ENCODE assay signal across 8 mouse cellular contexts in genomic region chr14:55783958-55784235, GRCm38 (mm10). TPM values are rescaled to one million over a fixed set of nuclear protein-coding genes. Genes with fewer than 3 reads are reported as not detected.
DNase-seq lines count a peak whose midpoint lies in the region; ATAC-seq and TF ChIP-seq lines count a peak whose summit lies in the region.

TSS of gene Adcy4 (minus strand) at chr14:55784095.

- WGBS in spleen, adult 2 months = 61% methylated on average over 13 of the region's 13 CpGs
- WGBS in hindbrain, embryonic 16.5 days = 5% methylated on average over 13 of the region's 13 CpGs
- 20% methylated on average over 13 of the region's 13 CpGs for WGBS in liver, postnatal 0 days (ENCODE audit: insufficient replicate concordance)
- WGBS in stomach, embryonic 16.5 days = 15% methylated on average over 13 of the region's 13 CpGs

- peaks cover 2% of the 10 kb centered on the region for H3K36me3 ChIP-seq in spleen, adult 2 months (ENCODE audit: control insufficient read depth, insufficient read depth, low read length)
- no peaks in the 10 kb centered on the region for H3K36me3 ChIP-seq in hindbrain, embryonic 16.5 days (ENCODE audit: control insufficient read depth, insufficient read depth, low read length)
- no peaks in the 10 kb centered on the region for H3K36me3 ChIP-seq in liver, postnatal 0 days (replicated peaks; ENCODE audit: insufficient read depth, low read length)
- H3K36me3 ChIP-seq in stomach, embryonic 16.5 days (ENCODE audit: control insufficient read depth, insufficient read depth, low read length) = no peaks in the 10 kb centered on the region

- H3K9me3 ChIP-seq in hindbrain, embryonic 16.5 days (ENCODE audit: control insufficient read depth, low read length) = no peaks in the 10 kb centered on the region
- no peaks in the 10 kb centered on the region for H3K9me3 ChIP-seq in liver, postnatal 0 days (ENCODE audit: low read length)
- H3K9me3 ChIP-seq in stomach, embryonic 16.5 days (replicated peaks; ENCODE audit: control insufficient read depth, low read length) = no peaks in the 10 kb centered on the region

- peak within 1 kb of the TSS; percentile 23; the same call in 1 of the 2 replicates for H3K27ac ChIP-seq in spleen, adult 2 months (ENCODE audit: insufficient read depth, low read length)
- peak within 1 kb of the TSS; percentile 33; the same call in 1 of the 2 replicates for H3K27ac ChIP-seq in hindbrain, embryonic 16.5 days (ENCODE audit: low read depth, low read length)
- peak within 1 kb of the TSS; percentile 51; the same call in 1 of the 2 replicates for H3K27ac ChIP-seq in liver, postnatal 0 days (ENCODE audit: low read depth)
- peak within 1 kb of the TSS; percentile 67 for H3K27ac ChIP-seq in stomach, embryonic 16.5 days (ENCODE audit: low read length)

- H3K4me2 ChIP-seq in hindbrain, embryonic 16.5 days (ENCODE audit: low read length) = peak within 1 kb of the TSS; percentile 52
- H3K4me2 ChIP-seq in liver, postnatal 0 days (ENCODE audit: low read depth, low read length) = peak within 1 kb of the TSS; percentile 62
- peak within 1 kb of the TSS; percentile 68 for H3K4me2 ChIP-seq in stomach, embryonic 16.5 days (ENCODE audit: low read depth, low read length)

- peaks cover 5% of the 10 kb centered on the region; the same call in 1 of the 2 replicates for H3K4me1 ChIP-seq in spleen, adult 2 months (ENCODE audit: control insufficient read depth, insufficient read depth, insufficient read length)
- H3K4me1 ChIP-seq in hindbrain, embryonic 16.5 days (ENCODE audit: control insufficient read depth, insufficient read depth, low read depth, low read length) = peaks cover 16% of the 10 kb centered on the region
- peaks cover 14% of the 10 kb centered on the region for H3K4me1 ChIP-seq in liver, postnatal 0 days (ENCODE audit: insufficient read depth)
- H3K4me1 ChIP-seq in stomach, embryonic 16.5 days (ENCODE audit: control insufficient read depth, insufficient read depth, low read length) = peaks cover 29% of the 10 kb centered on the region; the same call in 1 of the 2 replicates

- no peak for TF ChIP-seq CTCF in spleen, adult 2 months (IDR thresholded peaks at IDR 0.05; ENCODE audit: extremely low read depth, insufficient read depth, insufficient read length, insufficient replicate concordance)
- no peak for TF ChIP-seq CTCF in liver, postnatal 0 days (IDR thresholded peaks at IDR 0.05; ENCODE audit: low read depth)

- no peak for TF ChIP-seq EP300 in liver, postnatal 0 days (IDR thresholded peaks at IDR 0.05; ENCODE audit: low read depth)

- H3K9ac ChIP-seq in hindbrain, embryonic 16.5 days (ENCODE audit: low read depth, low read length) = peak within 1 kb of the TSS; percentile 57
- no peak within 1 kb of the TSS for H3K9ac ChIP-seq in liver, postnatal 0 days (replicated peaks)
- H3K9ac ChIP-seq in stomach, embryonic 16.5 days (ENCODE audit: low read length) = peak within 1 kb of the TSS; percentile 69

- H3K27me3 ChIP-seq in spleen, adult 2 months (ENCODE audit: control insufficient read depth, insufficient read depth, low read length) = no peaks in the 10 kb centered on the region
- H3K27me3 ChIP-seq in hindbrain, embryonic 16.5 days (replicated peaks; ENCODE audit: control insufficient read depth, insufficient read depth, low read length) = peaks cover 60% of the 10 kb centered on the region
- H3K27me3 ChIP-seq in liver, postnatal 0 days (ENCODE audit: insufficient read depth, low read length) = peaks cover 33% of the 10 kb centered on the region
- H3K27me3 ChIP-seq in stomach, embryonic 16.5 days (ENCODE audit: control insufficient read depth, insufficient read depth, low read length) = 0 out of 2 replicates have a peak, but pooled peaks cover 8% of the 10 kb centered on the region

- DNase-seq in spleen, adult 2 months (ENCODE audit: low read depth in 1 of 2, low spot score in 2 of 2) = no peak
- no peak for DNase-seq in spleen, postnatal 36 days (ENCODE audit: low spot score in 2 of 2)
- peak; percentile 11 for DNase-seq in gastrocnemius, postnatal 25 days
- no peak for DNase-seq in liver, postnatal 0 days
- DNase-seq in B cell, adult 2 months = no peak

- TF ChIP-seq POLR2A in spleen, adult 2 months (IDR thresholded peaks at IDR 0.05; ENCODE audit: low read depth, low read length) = no peak

- peak within 1 kb of the TSS; percentile 20; the same call in 1 of the 2 replicates for H3K4me3 ChIP-seq in spleen, adult 2 months (ENCODE audit: extremely low read depth, insufficient read depth, insufficient read length)
- peak within 1 kb of the TSS; percentile 35 for H3K4me3 ChIP-seq in hindbrain, embryonic 16.5 days (ENCODE audit: low read length)
- peak within 1 kb of the TSS; percentile 32 for H3K4me3 ChIP-seq in liver, postnatal 0 days (ENCODE audit: low read depth, low read length)
- H3K4me3 ChIP-seq in stomach, embryonic 16.5 days (replicated peaks; ENCODE audit: low read length) = peak within 1 kb of the TSS; percentile 49

- ATAC-seq in hindbrain, embryonic 16.5 days = no peak
- no peak for ATAC-seq in liver, postnatal 0 days
- ATAC-seq in stomach, embryonic 16.5 days (ENCODE audit: insufficient read depth, low FRiP score) = no peak
- ATAC-seq in erythroblast, adult 5-6 weeks (replicated peaks; ENCODE audit: low FRiP score, poor library complexity, severe bottlenecking) = no peak

RNA-seq across cellular contexts. Expression of gene Adcy4, which starts in this region (rescaled TPM):
- polyA plus RNA-seq in spleen, adult 2 months (2012; rRNA removed) = 16.3 and 17.3 TPM in 2 replicates
- total RNA-seq in gastrocnemius, postnatal 25 days (2021) = 1 to 10 TPM; 6.4 to 6.5 TPM
- 3.5 and 5.1 TPM in 2 replicates for polyA plus RNA-seq in hindbrain, embryonic 16.5 days (2015; fragmentation: Nextera tagmentation; extraction: Ambion mirVana)
- 1.5 and 1.7 TPM in 2 replicates for polyA plus RNA-seq in liver, postnatal 0 days (2015; fragmentation: Nextera tagmentation; extraction: Ambion mirVana)
- polyA plus RNA-seq in stomach, embryonic 16.5 days (2015; fragmentation: Nextera tagmentation; extraction: Ambion mirVana) = 7.7 and 8.2 TPM in 2 replicates
- not detected in 2 replicates for total RNA-seq in erythroblast, adult 5-6 weeks (2015; ENCODE audit: low replicate concordance)
- not detected in 2 replicates for total RNA-seq in erythroblast, adult 5-6 weeks (2017; ENCODE audit: low replicate concordance)

Comparison
In these comparisons a context has a peak if more than half of its experiments do, and no peak if none do; other contexts are left out.
1. RNA of gene Adcy4 (total RNA-seq): 6.4 to 6.5 TPM in gastrocnemius, postnatal 25 days; not detected in erythroblast, adult 5-6 weeks; every median in the first group is over 4 times any median in the second.
2. Peak in every context shown above with its lines, with median percentiles within 50 percentile points of each other: H3K27ac ChIP-seq, H3K4me3 ChIP-seq and H3K4me2 ChIP-seq.